Mouse (Mus musculus): Measurements from ENCODE around the gene Exoc4. TPM values are rescaled to one million over a fixed set of nuclear protein-coding genes. Genes with fewer than 3 reads are reported as not detected.

The Exoc4 gene
- polyA plus RNA-seq, 1 experiment from 2014 or later: 9.8 TPM

DNA sequence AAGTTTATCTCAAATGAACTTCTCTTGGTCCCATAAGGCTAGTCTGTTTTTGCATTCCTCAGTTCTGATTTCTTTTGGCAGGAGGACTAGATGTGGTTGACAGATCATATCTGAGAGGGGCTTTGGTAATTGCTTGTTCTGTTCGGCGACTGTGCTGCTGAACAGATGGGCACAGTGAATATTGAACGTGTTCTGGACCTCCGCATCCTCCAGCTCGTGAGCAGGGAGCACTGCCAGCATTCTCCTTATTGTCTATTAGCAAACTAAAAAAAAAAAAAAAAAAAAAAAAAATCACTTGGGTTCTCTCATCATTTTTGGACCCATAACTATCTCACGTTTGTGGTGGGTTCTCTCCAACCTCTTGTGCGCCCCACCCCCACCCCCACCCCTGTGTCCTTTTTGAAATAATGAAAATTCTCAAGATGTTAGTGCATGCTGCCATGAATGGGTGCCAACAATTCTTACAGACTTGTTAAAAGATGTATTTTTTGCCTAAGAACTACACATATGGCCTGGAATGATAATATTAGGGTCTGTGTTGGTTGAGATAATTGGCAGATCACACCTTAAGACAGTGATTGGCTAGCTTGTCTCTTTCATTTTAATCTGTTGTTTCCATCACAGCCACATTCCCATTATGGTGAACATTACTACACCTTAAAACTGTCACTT lies 276.9 kb downstream of the Exoc4 start:
- ATAC-seq (ENCODE audit: insufficient read depth): no peak
- Histone ChIP-seq H3K4me2 (no peak overlapping the region), H3K27me3 (no peaks in the 10 kb centered on the region), H3K36me3 (replicated peaks) (no peaks in the 10 kb centered on the region), H3K4me1 (replicated peaks) (no peaks in the 10 kb centered on the region), H3K9ac (no peak overlapping the region), H3K9me3 (replicated peaks) (no peaks in the 10 kb centered on the region), H3K4me3 (replicated peaks) (no peak overlapping the region), H3K27ac (replicated peaks) (no peak overlapping the region)
- WGBS (ENCODE audit: insufficient replicate concordance): 77% methylated on average over 7 of the region's 7 CpGs

GRCm38 (mm10) chr6:33540356-33540755 lies 291.5 kb downstream of the Exoc4 start:
- no peaks in the 10 kb centered on the region for H3K27me3 ChIP-seq

DNA sequence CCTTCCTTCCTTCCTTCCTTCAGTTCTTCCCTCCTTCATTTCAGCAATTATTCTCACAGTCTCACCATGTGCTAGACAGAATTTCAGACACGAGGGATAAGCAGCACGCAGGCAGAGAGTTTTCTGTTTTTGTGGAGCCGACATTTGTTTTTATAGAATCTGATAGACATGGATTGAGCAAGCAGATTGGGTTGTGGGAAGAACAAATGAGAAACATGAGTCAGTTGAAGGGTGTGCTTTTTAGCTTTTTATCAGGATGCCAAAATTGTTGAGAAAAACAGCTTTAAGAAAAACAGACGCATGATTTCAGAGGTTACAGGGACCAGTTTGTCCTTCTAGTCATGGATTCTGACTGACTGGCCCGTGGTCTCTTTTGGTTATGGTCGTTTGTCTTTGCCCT lies 293.8 kb downstream of the Exoc4 start:
- WGBS (ENCODE audit: insufficient replicate concordance): 75% methylated on average over 6 of the region's 6 CpGs

More at GRCm38 (mm10) chr6:33540356-33540755, 291.5 kb downstream of the Exoc4 start:
- WGBS (ENCODE audit: insufficient replicate concordance): 59% methylated on average over 1 of the region's 1 CpGs
- Histone ChIP-seq H3K4me3 (replicated peaks) (no peak overlapping the region), H3K9me3 (replicated peaks) (no peaks in the 10 kb centered on the region), H3K4me2 (no peak overlapping the region), H3K4me1 (replicated peaks) (no peaks in the 10 kb centered on the region), H3K27ac (replicated peaks) (no peak overlapping the region), H3K36me3 (replicated peaks) (no peaks in the 10 kb centered on the region), H3K9ac (no peak overlapping the region)
- ATAC-seq (ENCODE audit: insufficient read depth): no peak

DNA sequence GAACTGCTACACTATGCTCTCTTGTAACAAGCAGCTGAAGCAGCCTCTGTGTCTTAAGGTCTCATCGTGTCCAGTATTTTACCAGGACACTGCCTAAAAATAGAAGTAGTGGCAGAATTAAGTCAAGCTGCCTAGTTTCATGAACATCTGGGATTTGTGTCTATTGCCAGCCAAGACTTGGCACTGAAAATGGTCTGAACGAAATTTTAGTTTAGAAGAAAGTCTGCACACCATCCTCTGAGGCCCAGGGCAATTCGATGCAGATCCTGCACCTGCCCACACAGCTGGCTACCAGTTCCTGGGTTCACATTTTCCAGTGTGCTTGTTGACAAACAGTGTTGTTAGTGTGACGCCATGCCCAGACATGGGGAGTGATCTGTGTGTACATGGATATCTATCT lies 303.0 kb downstream of the Exoc4 start:
- H3K4me1 ChIP-seq (replicated peaks): no peaks in the 10 kb centered on the region
- no peak overlapping the region for H3K27ac ChIP-seq (replicated peaks)
- no peaks in the 10 kb centered on the region for H3K27me3 ChIP-seq
- H3K9ac ChIP-seq: no peak overlapping the region
- ATAC-seq (ENCODE audit: insufficient read depth): no peak
- no peak overlapping the region for H3K4me2 ChIP-seq
- no peak overlapping the region for H3K4me3 ChIP-seq (replicated peaks)
- H3K9me3 ChIP-seq (replicated peaks): no peaks in the 10 kb centered on the region
- H3K36me3 ChIP-seq (replicated peaks): no peaks in the 10 kb centered on the region
- 70% methylated on average over 4 of the region's 4 CpGs for WGBS (ENCODE audit: insufficient replicate concordance)

More for the DNA sequence above, 293.8 kb downstream of the Exoc4 start:
- Histone ChIP-seq H3K27ac (replicated peaks) (no peak overlapping the region), H3K4me2 (no peak overlapping the region), H3K27me3 (no peaks in the 10 kb centered on the region), H3K4me3 (replicated peaks) (no peak overlapping the region), H3K9ac (no peak overlapping the region), H3K36me3 (replicated peaks) (no peaks in the 10 kb centered on the region), H3K9me3 (replicated peaks) (no peaks in the 10 kb centered on the region), H3K4me1 (replicated peaks) (no peaks in the 10 kb centered on the region)
- no peak for ATAC-seq (ENCODE audit: insufficient read depth)

- Histone ChIP-seq H3K27ac (replicated peaks) (no peak overlapping the region), H3K4me2 (no peak overlapping the region), H3K9ac (no peak overlapping the region), H3K27me3 (no peaks in the 10 kb centered on the region), H3K4me1 (replicated peaks) (no peaks in the 10 kb centered on the region), H3K4me3 (replicated peaks) (no peak overlapping the region), H3K36me3 (replicated peaks) (no peaks in the 10 kb centered on the region), H3K9me3 (replicated peaks) (no peaks in the 10 kb centered on the region)
- WGBS (ENCODE audit: insufficient replicate concordance): 31% methylated on average over 1 of the region's 1 CpGs
- no peak for ATAC-seq (ENCODE audit: insufficient read depth)
Measured at GRCm38 (mm10) chr6:33560925-33561324, 312.0 kb downstream of the Exoc4 start.

- no peak overlapping the region for H3K27ac ChIP-seq (replicated peaks)
- H3K36me3 ChIP-seq (replicated peaks): no peaks in the 10 kb centered on the region
- no peak overlapping the region for H3K4me3 ChIP-seq (replicated peaks)
- H3K4me1 ChIP-seq (replicated peaks): no peaks in the 10 kb centered on the region
- WGBS (ENCODE audit: insufficient replicate concordance): 68% methylated on average over 2 of the region's 2 CpGs
- H3K27me3 ChIP-seq: no peaks in the 10 kb centered on the region
- H3K9me3 ChIP-seq (replicated peaks): no peaks in the 10 kb centered on the region
- no peak for ATAC-seq (ENCODE audit: insufficient read depth)
- H3K4me2 ChIP-seq: no peak overlapping the region
- no peak overlapping the region for H3K9ac ChIP-seq
Measured at GRCm38 (mm10) chr6:33561911-33562310, 313.0 kb downstream of the Exoc4 start.

GRCm38 (mm10) chr6:33575947-33576346 lies 327.1 kb downstream of the Exoc4 start:
- H3K9me3 ChIP-seq (replicated peaks): no peaks in the 10 kb centered on the region
- no peaks in the 10 kb centered on the region for H3K27me3 ChIP-seq
- H3K9ac ChIP-seq: no peak overlapping the region
- no peak for ATAC-seq (ENCODE audit: insufficient read depth)
- no peak overlapping the region for H3K4me2 ChIP-seq
- H3K36me3 ChIP-seq (replicated peaks): no peaks in the 10 kb centered on the region
- H3K4me3 ChIP-seq (replicated peaks): no peak overlapping the region
- no peaks in the 10 kb centered on the region for H3K4me1 ChIP-seq (replicated peaks)
- WGBS (ENCODE audit: insufficient replicate concordance): 44% methylated on average over 4 of the region's 4 CpGs
- H3K27ac ChIP-seq (replicated peaks): no peak overlapping the region

GRCm38 (mm10) chr6:33608469-33608868 lies 359.6 kb downstream of the Exoc4 start:
- Histone ChIP-seq H3K4me2 (no peak overlapping the region), H3K27ac (replicated peaks) (no peak overlapping the region), H3K36me3 (replicated peaks) (no peaks in the 10 kb centered on the region), H3K9me3 (replicated peaks) (no peaks in the 10 kb centered on the region), H3K4me3 (replicated peaks) (no peak overlapping the region), H3K27me3 (no peaks in the 10 kb centered on the region), H3K4me1 (replicated peaks) (no peaks in the 10 kb centered on the region), H3K9ac (no peak overlapping the region)
- 76% methylated on average over 4 of the region's 4 CpGs for WGBS (ENCODE audit: insufficient replicate concordance)
- no peak for ATAC-seq (ENCODE audit: insufficient read depth)

- WGBS (ENCODE audit: insufficient replicate concordance): 75% methylated on average over 1 of the region's 1 CpGs
- ATAC-seq (ENCODE audit: insufficient read depth): no peak
- H3K4me1 ChIP-seq (replicated peaks): no peaks in the 10 kb centered on the region
- no peak overlapping the region for H3K4me2 ChIP-seq
- no peaks in the 10 kb centered on the region for H3K36me3 ChIP-seq (replicated peaks)
- H3K9ac ChIP-seq: no peak overlapping the region
- H3K4me3 ChIP-seq (replicated peaks): no peak overlapping the region
- no peaks in the 10 kb centered on the region for H3K27me3 ChIP-seq
- no peak overlapping the region for H3K27ac ChIP-seq (replicated peaks)
- no peaks in the 10 kb centered on the region for H3K9me3 ChIP-seq (replicated peaks)
Measured at GRCm38 (mm10) chr6:33613978-33614377, 365.1 kb downstream of the Exoc4 start.

GRCm38 (mm10) chr6:33618590-33618989 lies 369.7 kb downstream of the Exoc4 start:
- Histone ChIP-seq H3K4me1 (replicated peaks) (no peaks in the 10 kb centered on the region), H3K27me3 (no peaks in the 10 kb centered on the region), H3K9me3 (replicated peaks) (no peaks in the 10 kb centered on the region), H3K9ac (no peak overlapping the region), H3K36me3 (replicated peaks) (no peaks in the 10 kb centered on the region), H3K4me3 (replicated peaks) (no peak overlapping the region), H3K27ac (replicated peaks) (no peak overlapping the region), H3K4me2 (no peak overlapping the region)
- WGBS (ENCODE audit: insufficient replicate concordance): 33% methylated on average over 5 of the region's 5 CpGs
- ATAC-seq (ENCODE audit: insufficient read depth): no peak

GRCm38 (mm10) chr6:33620701-33621100 lies 371.8 kb downstream of the Exoc4 start:
- Histone ChIP-seq H3K4me3 (replicated peaks) (no peak overlapping the region), H3K9ac (no peak overlapping the region), H3K4me2 (no peak overlapping the region), H3K4me1 (replicated peaks) (no peaks in the 10 kb centered on the region), H3K9me3 (replicated peaks) (no peaks in the 10 kb centered on the region), H3K27ac (replicated peaks) (no peak overlapping the region), H3K27me3 (no peaks in the 10 kb centered on the region), H3K36me3 (replicated peaks) (no peaks in the 10 kb centered on the region)
- ATAC-seq (ENCODE audit: insufficient read depth): no peak
- 41% methylated on average over 1 of the region's 1 CpGs for WGBS (ENCODE audit: insufficient replicate concordance)

GRCm38 (mm10) chr6:33625931-33626330 lies 377.0 kb downstream of the Exoc4 start:
- Histone ChIP-seq H3K4me3 (replicated peaks) (no peak overlapping the region), H3K27ac (replicated peaks) (no peak overlapping the region), H3K9me3 (replicated peaks) (no peaks in the 10 kb centered on the region), H3K4me1 (replicated peaks) (no peaks in the 10 kb centered on the region), H3K27me3 (no peaks in the 10 kb centered on the region), H3K9ac (no peak overlapping the region), H3K4me2 (no peak overlapping the region), H3K36me3 (replicated peaks) (no peaks in the 10 kb centered on the region)
- ATAC-seq (ENCODE audit: insufficient read depth): no peak
